Mouse (Mus musculus): Measurements from ENCODE around the gene Chchd3. TPM values are rescaled to one million over a fixed set of nuclear protein-coding genes. Genes with fewer than 3 reads are reported as not detected.

The Chchd3 gene
- total and polyA plus RNA-seq, 3 experiments = 205 to 243 TPM; not detected in 1

DNA sequence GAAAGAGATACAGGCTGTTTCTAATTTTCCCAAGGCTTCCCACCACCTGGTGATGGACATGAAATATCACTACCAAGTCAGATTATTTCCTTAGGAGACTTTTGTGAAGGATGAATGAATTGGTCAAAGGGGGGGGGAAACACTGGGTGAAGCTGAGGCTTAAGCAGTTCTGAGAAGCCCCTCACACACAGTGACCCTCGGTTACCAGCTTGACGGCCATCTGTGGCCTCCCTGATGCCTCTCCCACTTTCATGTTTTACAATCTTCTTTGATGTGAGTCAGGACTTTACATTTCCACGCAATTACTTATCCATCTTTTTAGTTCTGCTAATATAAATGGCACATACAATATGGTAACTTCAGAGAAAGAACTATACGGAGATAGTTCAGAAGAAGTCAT lies 252.3 kb downstream of the Chchd3 start:
- Histone ChIP-seq H3K27ac (ENCODE audit: control insufficient read depth, low read depth, low read length) (no peak overlapping the region), H3K27me3 (ENCODE audit: control insufficient read depth in 1 of 2, insufficient read depth in 2 of 2, low read length in 2 of 2) (no peaks in the 10 kb centered on the region), H3K36me3 (ENCODE audit: control insufficient read depth in 1 of 2, insufficient read depth in 2 of 2, low read length in 2 of 2) (no peaks in the 10 kb centered on the region), H3K4me3 (ENCODE audit: control insufficient read depth in 1 of 2, insufficient read depth in 1 of 2, low read depth in 2 of 2, low read length in 2 of 2) (no peak overlapping the region), H3K9me3 (replicated peaks; ENCODE audit: insufficient read depth, low read length) (no peaks in the 10 kb centered on the region), H3K4me1 (ENCODE audit: control insufficient read depth in 1 of 2, insufficient read depth in 2 of 2, low read length in 2 of 2) (no peaks in the 10 kb centered on the region), H3K79me2 (ENCODE audit: control insufficient read depth, insufficient read depth, low read length, poor library complexity) (no peaks in the 10 kb centered on the region; the same call in 1 of the 2 replicates), H3K9ac (ENCODE audit: control insufficient read depth, low read depth, low read length, poor library complexity, severe bottlenecking) (no peak overlapping the region)
- no peak for DNase-seq (ENCODE audit: low read depth, low spot score)
- no peak for TF ChIP-seq SMC3 (IDR thresholded peaks at IDR 0.05; ENCODE audit: low read depth, low read length)
- TF ChIP-seq POLR2AphosphoS2 (IDR thresholded peaks at IDR 0.05; ENCODE audit: low read length) = no peak
- no peak for TF ChIP-seq MAZ (IDR thresholded peaks at IDR 0.05; ENCODE audit: low read depth, low read length)
- TF ChIP-seq MYB (IDR thresholded peaks at IDR 0.05; ENCODE audit: low read depth, low read length) = no peak
- no peak for TF ChIP-seq UBTF (IDR thresholded peaks at IDR 0.05; ENCODE audit: borderline replicate concordance, insufficient read depth, low read depth, low read length)
- no peak for TF ChIP-seq NRF1 (IDR thresholded peaks at IDR 0.05; ENCODE audit: insufficient read depth, low read depth, low read length, poor library complexity, severe bottlenecking)
- TF ChIP-seq TBP (IDR thresholded peaks at IDR 0.05; ENCODE audit: low read depth, low read length) = no peak
- TF ChIP-seq POLR2A (IDR thresholded peaks at IDR 0.05; ENCODE audit: control insufficient read depth in 1 of 2, insufficient read depth in 1 of 2, low read depth in 1 of 2, low read length in 2 of 2, poor library complexity in 1 of 2) = no peak
- TF ChIP-seq MAX (IDR thresholded peaks at IDR 0.05; ENCODE audit: low read length) = no peak
- TF ChIP-seq ETS1 (IDR thresholded peaks at IDR 0.05; ENCODE audit: low read depth, low read length) = no peak
- no peak for TF ChIP-seq ZKSCAN1 (IDR thresholded peaks at IDR 0.05; ENCODE audit: low read depth, low read length)
- no peak for TF ChIP-seq ZNF384 (IDR thresholded peaks at IDR 0.05; ENCODE audit: low read depth, low read length)
- TF ChIP-seq CHD1 (IDR thresholded peaks at IDR 0.05; ENCODE audit: low read depth, low read length) = no peak
- no peak for TF ChIP-seq ZMIZ1 (IDR thresholded peaks at IDR 0.05; ENCODE audit: low read depth, low read length)

DNA sequence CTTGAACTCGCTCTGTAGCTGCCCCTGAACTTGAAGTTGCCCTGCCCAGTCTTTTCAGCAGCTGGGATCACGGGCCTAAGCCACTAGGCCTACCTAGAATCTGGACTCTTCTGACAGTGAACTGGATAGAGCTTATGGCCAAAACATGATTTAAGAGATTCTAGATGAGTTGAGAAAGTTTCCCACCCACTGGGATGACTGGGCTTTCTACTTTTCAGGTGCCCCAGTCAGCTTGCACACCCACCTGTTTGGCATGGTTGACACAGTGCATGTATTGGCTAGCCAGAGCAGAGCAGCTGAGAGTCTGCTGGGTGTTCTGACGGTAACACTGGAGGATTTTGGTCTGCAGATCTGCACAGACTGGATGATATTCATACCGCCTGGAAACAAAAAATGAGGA lies 256.4 kb downstream of the Chchd3 start:
- no peaks in the 10 kb centered on the region for H3K79me2 ChIP-seq (ENCODE audit: control insufficient read depth, insufficient read depth, low read length, poor library complexity)
- no peak overlapping the region for H3K9ac ChIP-seq (ENCODE audit: control insufficient read depth, low read depth, low read length, poor library complexity, severe bottlenecking)
- no peak overlapping the region for H3K27ac ChIP-seq (ENCODE audit: control insufficient read depth, low read depth, low read length)
- H3K4me3 ChIP-seq (ENCODE audit: control insufficient read depth in 1 of 2, insufficient read depth in 1 of 2, low read depth in 2 of 2, low read length in 2 of 2) = no peak overlapping the region
- H3K27me3 ChIP-seq (ENCODE audit: control insufficient read depth in 1 of 2, insufficient read depth in 2 of 2, low read length in 2 of 2) = no peaks in the 10 kb centered on the region
- H3K9me3 ChIP-seq (replicated peaks; ENCODE audit: insufficient read depth, low read length) = no peaks in the 10 kb centered on the region
- no peak for DNase-seq (ENCODE audit: low read depth, low spot score)
- no peak for TF ChIP-seq E2F4 (IDR thresholded peaks at IDR 0.05; ENCODE audit: borderline replicate concordance, low read depth, low read length)
- TF ChIP-seq ELF1 (IDR thresholded peaks at IDR 0.05; ENCODE audit: low read depth, low read length) = no peak
- TF ChIP-seq ZKSCAN1 (IDR thresholded peaks at IDR 0.05; ENCODE audit: low read depth, low read length) = no peak
- no peak for TF ChIP-seq CHD1 (IDR thresholded peaks at IDR 0.05; ENCODE audit: low read depth, low read length)
- no peak for TF ChIP-seq SMC3 (IDR thresholded peaks at IDR 0.05; ENCODE audit: low read depth, low read length)
- no peak for TF ChIP-seq CHD2 (IDR thresholded peaks at IDR 0.05; ENCODE audit: low read length)
- TF ChIP-seq POLR2AphosphoS5 (IDR thresholded peaks at IDR 0.05; ENCODE audit: borderline replicate concordance, low read depth, low read length) = no peak
- TF ChIP-seq RCOR1 (IDR thresholded peaks at IDR 0.05; ENCODE audit: low read depth, low read length) = no peak
- TF ChIP-seq USF2 (IDR thresholded peaks at IDR 0.05; ENCODE audit: borderline replicate concordance in 1 of 2, insufficient read depth in 1 of 2, low read depth in 1 of 2, low read length in 2 of 2) = no peak
- TF ChIP-seq BHLHE40 (IDR thresholded peaks at IDR 0.05; ENCODE audit: borderline replicate concordance, low read depth, low read length) = no peak
- no peak for TF ChIP-seq ZC3H11A (IDR thresholded peaks at IDR 0.05; ENCODE audit: low read depth, low read length)
- TF ChIP-seq TBP (IDR thresholded peaks at IDR 0.05; ENCODE audit: low read depth, low read length) = no peak
- TF ChIP-seq GATA1 (IDR thresholded peaks at IDR 0.05; ENCODE audit: low read depth, low read length) = no peak
- no peak for TF ChIP-seq POLR2AphosphoS2 (IDR thresholded peaks at IDR 0.05; ENCODE audit: low read length)
- TF ChIP-seq HCFC1 (IDR thresholded peaks at IDR 0.05; ENCODE audit: low read depth, low read length) = no peak
- no peak for TF ChIP-seq JUND (IDR thresholded peaks at IDR 0.05; ENCODE audit: low read depth, low read length)
- peaks cover 0 to 7% of the 10 kb centered on the region in 2 experiments; a peak in 2 of 4 replicates for H3K36me3 ChIP-seq (ENCODE audit: control insufficient read depth in 1 of 2, insufficient read depth in 2 of 2, low read length in 2 of 2)
- H3K4me1 ChIP-seq (ENCODE audit: control insufficient read depth in 1 of 2, insufficient read depth in 2 of 2, low read length in 2 of 2) = no peaks in the 10 kb centered on the region
